Mouse (Mus musculus) C2C12 (cell line): ENCODE data around the gene Sec22b. TPM values are rescaled to one million over a fixed set of nuclear protein-coding genes. Genes with fewer than 3 reads are reported as not detected.
A peak's percentile ranks its signal among the peaks of the same experiment; 100 is the strongest.

ENCODE experiments used
- H3K27me3 ChIP-seq: one replicate; pipeline ENCODE4 v1.6.1; 2011; ENCODE audit not compliant: control insufficient read depth, insufficient read depth, insufficient read length
- H3K36me3 ChIP-seq: one replicate; pipeline ENCODE4 v1.6.1; 2011; ENCODE audit not compliant: control insufficient read depth, insufficient read depth
- H3K4me3 ChIP-seq: one replicate; pipeline ENCODE4 v1.5.1; 2011; ENCODE audit warnings: mild to moderate bottlenecking, control low read depth; ENCODE audit not compliant: poor library complexity, insufficient read depth, severe bottlenecking
- H3K79me2 ChIP-seq: one replicate; pipeline ENCODE4 v1.6.1; 2011; ENCODE audit not compliant: control insufficient read depth, insufficient read depth
- H3K79me3 ChIP-seq: one replicate; pipeline ENCODE4 v1.6.1; 2011; ENCODE audit warnings: low read depth, control low read depth
- H3ac ChIP-seq: one replicate; pipeline ENCODE3; 2011; ENCODE audit warnings: low read depth; ENCODE audit not compliant: control insufficient read depth, insufficient read length
- CEBPB ChIP-seq: IDR thresholded peaks from one replicate; pipeline ENCODE4 v1.6.1; 2011; ENCODE audit warnings: low read depth, mild to moderate bottlenecking, control low read depth, moderate library complexity
- CTCF ChIP-seq: IDR thresholded peaks from one replicate; pipeline ENCODE4 v1.5.1; 2011; ENCODE audit not compliant: control insufficient read depth, insufficient read depth, insufficient read length
- FOSL1 ChIP-seq: IDR thresholded peaks from one replicate; pipeline ENCODE4 v1.8.0; 2011; ENCODE audit warnings: mild to moderate bottlenecking, low read length; ENCODE audit not compliant: poor library complexity, insufficient read depth, severe bottlenecking
- MAX ChIP-seq: IDR thresholded peaks from one replicate; pipeline ENCODE4 v1.6.1; 2011; ENCODE audit warnings: mild to moderate bottlenecking, control low read depth
- MYOD1 ChIP-seq: IDR thresholded peaks from one replicate; pipeline ENCODE4 v1.6.1; 2011; ENCODE audit warnings: low read depth; ENCODE audit not compliant: control insufficient read depth, insufficient read length
- MYOG ChIP-seq: IDR thresholded peaks from one replicate; pipeline ENCODE4 v1.6.1; 2011; ENCODE audit not compliant: control insufficient read depth, insufficient read length; ENCODE audit errors: extremely low read depth
- USF1 ChIP-seq: IDR thresholded peaks from one replicate; pipeline ENCODE4 v1.6.1; 2011; ENCODE audit warnings: low read depth, mild to moderate bottlenecking, control low read depth, moderate library complexity
- long read RNA-seq, 2 experiments: library from polyadenylated mRNA; unstranded; transcript quantifications; one replicate each; pipeline ENCODE4 v2.0.0; 2019 to 2020
- polyA plus RNA-seq: library from polyadenylated mRNA; unstranded; fragments of >200 nt; fragmentation: generic; extraction: Trizol; gene quantifications from one replicate; pipeline ENCODE4 v1.2.1, GENCODE M21; 2012; ENCODE audit warnings: missing spikeins

Sec22b gene
- 60.0 TPM for polyA plus RNA-seq
- long read RNA-seq, experiment 1, transcript Sec22b-201 (5 exons, 2,810 nt) = major isoform, 95 of 122 reads
- long read RNA-seq, experiment 1, partial matches to known transcripts = 6 of 122 reads
- long read RNA-seq, experiment 1, other reads (novel, unspliced or antisense) = 17 of 122 reads
- long read RNA-seq, experiment 2, transcript Sec22b-201 (5 exons, 2,810 nt) = major isoform, 184 of 195 reads
- long read RNA-seq, experiment 2, transcript Sec22b-204 (5 exons, 1,355 nt) = minor isoform, 7 of 195 reads
- long read RNA-seq, experiment 2, partial matches to known transcripts = 0 of 195 reads
- long read RNA-seq, experiment 2, other reads (novel, unspliced or antisense) = 3 of 195 reads

DNA sequence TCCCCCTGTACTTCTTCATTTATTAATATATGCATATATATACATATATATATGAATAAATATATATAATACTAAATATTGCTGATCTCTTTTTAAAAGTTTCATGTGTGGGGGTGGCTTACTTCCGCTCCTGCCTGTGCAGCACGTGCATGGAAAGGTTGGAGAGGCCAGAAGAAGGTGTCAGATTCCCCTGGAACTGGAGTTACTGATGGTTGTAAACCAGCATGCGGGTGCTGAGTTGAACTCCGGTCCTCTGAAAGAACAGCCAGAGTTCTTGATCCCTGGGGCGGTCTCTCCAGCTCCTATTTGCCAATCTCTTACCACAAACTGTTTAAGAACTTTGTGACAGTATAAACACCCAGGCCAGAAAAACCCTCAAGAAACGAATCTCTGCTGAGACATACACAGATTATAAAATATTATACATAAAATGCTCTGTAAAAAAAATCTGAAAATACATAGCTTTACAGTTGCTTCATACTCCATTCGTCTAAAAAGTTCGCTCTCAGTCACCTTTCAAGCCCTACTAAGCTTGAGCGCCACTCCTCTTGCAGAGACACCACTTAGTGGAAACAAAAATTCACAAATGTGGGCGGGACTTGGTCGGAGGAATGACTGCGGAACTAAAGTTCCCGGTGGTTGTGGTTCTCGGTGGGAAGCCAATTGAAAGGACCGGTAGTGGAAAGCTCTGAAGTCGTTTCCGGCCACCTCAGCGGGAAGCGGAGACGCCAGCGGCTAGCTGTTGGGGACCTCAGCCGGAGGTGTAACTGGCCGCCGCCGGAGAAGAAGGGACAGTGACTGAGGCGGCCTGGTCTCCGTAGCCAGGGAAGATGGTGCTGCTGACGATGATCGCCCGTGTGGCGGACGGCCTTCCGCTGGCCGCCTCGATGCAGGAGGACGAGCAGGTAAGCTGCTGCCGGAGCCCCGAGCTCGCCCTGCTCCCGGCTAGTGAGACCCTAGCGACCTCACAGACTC lies at the start of gene Sec22b:
Sec22b (plus strand) TSS at position 675 of the 975 bp plus-strand sequence.
- Histone ChIP-seq H3ac (peak within 1 kb of the TSS; percentile 99), H3K27me3 (no peaks in the 10 kb centered on the region), H3K79me2 (peaks cover 48% of the 10 kb centered on the region), H3K79me3 (peaks cover 46% of the 10 kb centered on the region), H3K4me3 (peak within 1 kb of the TSS; percentile 93), H3K36me3 (no peaks in the 10 kb centered on the region)
- TF ChIP-seq USF1 = no peak
- no peak for TF ChIP-seq MYOD1
- TF ChIP-seq CTCF = no peak
- TF ChIP-seq MYOG = no peak
- no peak for TF ChIP-seq MAX
- TF ChIP-seq CEBPB = no peak
- no peak for TF ChIP-seq FOSL1

DNA sequence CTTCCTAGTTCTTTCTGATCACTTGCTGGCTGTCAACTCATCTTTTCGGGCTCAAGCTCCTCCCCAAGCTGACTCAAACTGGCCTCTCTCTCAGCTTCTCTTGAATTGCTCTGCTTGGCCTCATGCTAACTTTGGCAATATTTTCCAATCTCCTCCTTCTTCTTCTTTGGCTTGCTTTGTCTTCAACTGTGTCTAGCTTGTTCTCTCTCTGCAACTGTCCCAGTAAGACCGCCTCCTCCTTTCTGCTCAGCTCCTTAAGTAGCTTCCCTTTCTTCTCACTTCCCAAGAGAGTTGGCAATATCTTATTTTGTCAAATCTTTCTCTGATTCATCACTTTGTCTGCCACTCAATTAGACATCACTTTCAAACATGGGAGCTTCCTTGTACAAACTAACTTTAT lies 49.2 kb upstream of the Sec22b start:
- Histone ChIP-seq H3K79me3 (no peaks in the 10 kb centered on the region), H3ac (no peak overlapping the region), H3K36me3 (no peaks in the 10 kb centered on the region), H3K27me3 (no peaks in the 10 kb centered on the region), H3K4me3 (no peak overlapping the region), H3K79me2 (no peaks in the 10 kb centered on the region)
- TF ChIP-seq MYOD1 (no peak), USF1 (no peak), CTCF (no peak), MYOG (no peak), FOSL1 (no peak), CEBPB (no peak)

DNA sequence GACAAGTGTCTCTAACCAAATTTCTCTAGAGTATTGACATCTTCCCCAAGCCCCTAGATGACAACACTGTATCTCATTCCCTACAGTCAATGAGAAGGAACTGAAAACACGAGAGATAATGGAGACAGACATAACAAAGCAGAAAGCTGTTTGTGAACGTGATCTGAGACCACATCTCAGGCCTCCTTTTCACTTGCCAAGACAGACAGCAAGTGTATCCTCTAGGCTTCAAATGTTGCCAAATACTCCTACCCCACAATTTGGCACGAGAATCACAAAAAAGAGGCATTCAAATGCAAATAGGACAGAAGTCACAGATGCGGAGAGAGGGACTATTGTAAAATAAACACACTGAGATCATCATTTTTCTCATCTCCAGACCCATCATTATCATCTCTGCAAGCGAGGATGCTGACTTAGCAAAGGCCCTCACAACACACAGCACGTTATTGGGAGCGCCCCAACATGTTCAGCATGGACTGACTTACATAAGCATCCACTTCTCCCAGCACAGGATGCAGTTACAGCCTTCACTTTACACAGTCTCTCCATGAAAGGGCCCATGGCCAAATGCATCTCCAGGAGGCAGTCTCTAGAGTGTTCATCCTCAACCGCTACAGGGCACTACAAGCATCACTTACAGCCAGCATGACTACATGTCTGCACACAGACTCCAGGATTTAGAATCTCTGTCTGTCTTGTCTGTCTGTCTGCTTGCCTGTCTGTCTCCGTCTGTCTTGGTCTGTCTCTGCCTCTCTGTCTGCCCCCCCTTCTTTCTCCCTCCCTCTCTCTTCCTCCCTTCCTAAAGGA lies 46.2 kb upstream of the Sec22b start:
- H3ac ChIP-seq = no peak overlapping the region
- no peak overlapping the region for H3K4me3 ChIP-seq
- TF ChIP-seq CEBPB = no peak
- no peak for TF ChIP-seq MAX
- TF ChIP-seq USF1 = no peak
- TF ChIP-seq FOSL1 = no peak
- no peak for TF ChIP-seq CTCF
- no peak for TF ChIP-seq MYOG
- TF ChIP-seq MYOD1 = no peak
- no peaks in the 10 kb centered on the region for H3K36me3 ChIP-seq
- no peaks in the 10 kb centered on the region for H3K79me2 ChIP-seq
- H3K79me3 ChIP-seq = no peaks in the 10 kb centered on the region
- no peaks in the 10 kb centered on the region for H3K27me3 ChIP-seq

DNA sequence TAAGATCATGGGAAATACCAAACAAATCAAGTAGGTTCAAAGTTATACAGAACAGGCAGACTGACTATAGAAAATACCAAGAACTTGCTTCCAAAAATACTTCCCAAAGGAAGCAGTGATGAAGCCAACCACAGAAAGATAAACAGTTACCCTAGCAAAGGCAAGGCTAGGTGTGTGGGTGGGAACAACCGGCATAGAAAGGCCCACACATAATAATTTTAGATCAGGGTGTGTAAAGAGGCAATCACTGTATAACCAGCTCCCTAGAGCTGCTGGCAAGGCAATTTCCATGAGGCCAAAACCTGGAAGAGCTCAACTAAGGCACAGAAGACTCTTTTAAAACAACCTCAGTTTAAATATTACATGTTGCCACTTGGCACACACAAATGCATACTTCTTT lies 41.6 kb upstream of the Sec22b start:
- Histone ChIP-seq H3K79me2 (no peaks in the 10 kb centered on the region), H3ac (no peak overlapping the region), H3K27me3 (no peaks in the 10 kb centered on the region), H3K4me3 (no peak overlapping the region), H3K79me3 (no peaks in the 10 kb centered on the region), H3K36me3 (no peaks in the 10 kb centered on the region)
- TF ChIP-seq CEBPB = no peak
- no peak for TF ChIP-seq MYOD1
- no peak for TF ChIP-seq USF1
- TF ChIP-seq MAX = no peak
- TF ChIP-seq MYOG = no peak
- TF ChIP-seq FOSL1 = no peak
- no peak for TF ChIP-seq CTCF

DNA sequence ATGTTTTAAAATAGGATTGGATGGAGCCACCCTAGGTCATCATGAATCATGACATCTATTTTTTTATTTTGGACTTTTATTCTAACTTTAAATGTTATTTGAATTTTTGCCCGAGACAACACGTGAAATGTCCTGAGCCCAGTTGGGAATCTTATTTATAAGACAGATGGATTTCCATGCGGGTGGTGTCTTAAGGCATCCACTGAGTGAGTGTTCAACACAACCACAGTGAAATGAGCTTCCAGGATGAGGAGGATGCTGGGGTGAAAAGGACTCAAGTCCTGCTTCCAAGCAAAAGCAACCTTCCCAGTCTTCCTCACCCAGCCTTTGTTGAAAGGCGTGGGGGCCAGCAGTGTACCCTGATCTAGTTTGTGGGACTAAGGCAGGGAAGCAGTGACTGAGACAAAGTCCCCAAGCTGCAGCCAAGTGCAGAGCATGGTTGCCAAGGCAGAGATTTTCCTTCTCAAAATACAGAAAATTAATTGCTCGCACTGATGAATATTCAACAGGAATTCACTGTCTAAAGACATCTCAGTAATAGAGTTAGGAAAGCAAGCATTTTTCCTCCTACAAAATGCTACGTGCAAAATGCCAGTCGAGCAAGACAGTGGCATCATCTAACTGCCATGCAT lies 40.1 kb upstream of the Sec22b start:
- H3K79me3 ChIP-seq = no peaks in the 10 kb centered on the region
- no peaks in the 10 kb centered on the region for H3K27me3 ChIP-seq
- no peak for TF ChIP-seq USF1
- no peak for TF ChIP-seq CTCF
- no peak overlapping the region for H3ac ChIP-seq
- no peaks in the 10 kb centered on the region for H3K36me3 ChIP-seq
- H3K4me3 ChIP-seq = no peak overlapping the region
- H3K79me2 ChIP-seq = no peaks in the 10 kb centered on the region

DNA sequence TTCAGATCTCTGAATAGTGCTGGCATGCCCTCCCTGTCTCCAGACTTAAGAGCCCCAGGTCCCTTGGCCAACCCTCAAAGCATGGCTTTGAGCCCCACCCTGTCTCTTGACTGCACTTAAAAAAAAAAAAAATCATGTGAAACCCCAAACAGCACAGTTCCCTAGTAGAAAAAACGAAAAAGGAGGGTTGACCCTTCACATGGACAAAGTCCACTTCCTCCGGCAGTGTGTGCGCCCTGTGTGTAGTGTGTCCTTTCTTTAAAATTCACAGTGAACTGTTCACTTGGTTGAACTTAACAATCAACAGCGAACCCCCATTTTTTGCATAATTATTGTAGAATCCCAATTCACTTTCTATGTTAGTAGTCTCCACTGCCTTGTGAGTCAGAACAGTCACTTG lies 34.3 kb upstream of the Sec22b start:
- H3K4me3 ChIP-seq = no peak overlapping the region
- H3K79me3 ChIP-seq = no peaks in the 10 kb centered on the region
- no peaks in the 10 kb centered on the region for H3K27me3 ChIP-seq
- H3ac ChIP-seq = no peak overlapping the region
- TF ChIP-seq USF1 = no peak
- TF ChIP-seq MYOD1 = no peak
- no peak for TF ChIP-seq CEBPB
- no peak for TF ChIP-seq CTCF
- no peak for TF ChIP-seq MAX
- no peak for TF ChIP-seq FOSL1
- no peak for TF ChIP-seq MYOG
- no peaks in the 10 kb centered on the region for H3K79me2 ChIP-seq
- H3K36me3 ChIP-seq = no peaks in the 10 kb centered on the region
